Mouse (Mus musculus): ENCODE data around the gene Bend4.

The Bend4 gene

DNA sequence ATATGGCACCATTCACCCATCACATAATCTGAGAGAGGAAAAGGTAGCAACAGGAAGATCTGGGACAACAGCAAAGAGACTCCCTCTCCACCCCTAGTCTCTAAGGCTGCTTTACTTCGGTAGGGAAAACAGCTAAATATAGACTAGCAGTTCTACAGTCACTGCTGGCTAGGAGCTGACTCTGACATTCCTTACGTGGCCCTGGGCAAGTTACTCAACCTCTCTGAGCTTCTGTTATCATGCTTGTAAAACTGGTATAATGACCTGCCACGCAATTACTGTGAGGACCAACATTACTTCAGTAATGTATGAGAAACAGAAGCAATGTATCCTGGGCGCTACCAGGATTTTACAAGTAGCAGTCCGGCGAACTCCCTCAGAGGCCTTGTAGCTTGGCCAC is 19.7 kb downstream of the Bend4 start:
- H3K27me3 ChIP-seq (ENCODE audit: insufficient read depth, low read length), result no peaks in the 10 kb centered on the region
- H3K4me1 ChIP-seq (replicated peaks; ENCODE audit: low read depth, low read length), result peaks cover 13% of the 10 kb centered on the region
- no peak overlapping the region for H3K4me3 ChIP-seq (replicated peaks; ENCODE audit: low read length)
- H3K36me3 ChIP-seq (ENCODE audit: insufficient read depth, low read length), result peaks cover 45% of the 10 kb centered on the region
- H3K9me3 ChIP-seq (ENCODE audit: low read length), result no peaks in the 10 kb centered on the region
- no peak for TF ChIP-seq CTCF (conservative IDR thresholded peaks at IDR 0.05; ENCODE audit: low read length)
- no peak for TF ChIP-seq NANOG (IDR thresholded peaks at IDR 0.05; ENCODE audit: borderline replicate concordance, low read length)
- no peak for TF ChIP-seq POU5F1 (IDR thresholded peaks at IDR 0.05; ENCODE audit: borderline replicate concordance, low read length)

DNA sequence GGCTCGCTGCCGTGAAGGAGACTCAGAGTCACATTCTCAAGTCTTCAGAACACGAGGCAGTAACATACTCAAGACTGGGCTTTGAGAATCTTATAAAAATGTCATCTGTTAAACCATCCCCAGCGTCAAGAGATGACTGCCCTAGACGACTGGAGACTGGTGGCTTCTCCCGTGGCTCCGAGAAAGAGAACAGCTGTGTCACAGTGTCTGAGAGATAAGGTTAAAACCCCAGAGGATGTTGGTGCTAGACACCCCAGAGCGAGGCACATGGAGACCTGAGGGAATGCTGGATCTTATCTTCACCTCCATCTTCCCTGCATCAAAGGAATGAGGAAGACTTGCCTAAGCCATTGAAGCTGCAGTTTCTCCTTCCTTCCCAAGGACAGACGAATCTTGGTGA is 23.2 kb downstream of the Bend4 start:
- Histone ChIP-seq H3K4me3 (replicated peaks; ENCODE audit: low read length) (peak overlapping the region; percentile 41; the same call in 1 of the 2 replicates), H3K4me1 (replicated peaks; ENCODE audit: low read depth, low read length) (peaks cover 24% of the 10 kb centered on the region), H3K36me3 (ENCODE audit: insufficient read depth, low read length) (peaks cover 35% of the 10 kb centered on the region), H3K9me3 (ENCODE audit: low read length) (no peaks in the 10 kb centered on the region), H3K27me3 (ENCODE audit: insufficient read depth, low read length) (no peaks in the 10 kb centered on the region)
- TF ChIP-seq NANOG (IDR thresholded peaks at IDR 0.05; ENCODE audit: borderline replicate concordance, low read length) (no peak), POU5F1 (IDR thresholded peaks at IDR 0.05; ENCODE audit: borderline replicate concordance, low read length) (no peak), CTCF (conservative IDR thresholded peaks at IDR 0.05; ENCODE audit: low read length) (no peak)

DNA sequence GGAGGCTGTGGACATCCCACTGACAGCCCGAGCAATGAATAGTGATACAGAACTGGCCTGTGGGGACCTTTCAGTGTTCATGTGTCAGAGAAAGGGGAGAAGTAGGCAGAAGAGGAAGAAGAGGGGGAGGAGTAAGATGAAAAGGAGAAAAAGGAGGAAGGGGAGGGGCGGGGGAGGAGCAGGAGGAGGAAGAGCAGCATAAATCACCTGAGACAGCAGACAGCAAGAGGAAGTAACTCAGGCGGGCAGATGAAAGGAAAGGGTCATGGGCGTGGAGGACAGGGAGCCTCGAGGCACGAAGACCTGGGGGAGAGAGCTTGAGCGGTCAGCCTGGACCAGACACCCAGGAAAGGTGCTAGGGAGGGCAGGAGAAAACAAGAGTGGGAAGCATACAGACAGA is 23.7 kb downstream of the Bend4 start:
- no peak for TF ChIP-seq POU5F1 (IDR thresholded peaks at IDR 0.05; ENCODE audit: borderline replicate concordance, low read length)
- no peak for TF ChIP-seq NANOG (IDR thresholded peaks at IDR 0.05; ENCODE audit: borderline replicate concordance, low read length)
- no peak overlapping the region for H3K4me3 ChIP-seq (replicated peaks; ENCODE audit: low read length)
- H3K36me3 ChIP-seq (ENCODE audit: insufficient read depth, low read length), result peaks cover 40% of the 10 kb centered on the region
- H3K4me1 ChIP-seq (replicated peaks; ENCODE audit: low read depth, low read length), result peaks cover 26% of the 10 kb centered on the region
- H3K9me3 ChIP-seq (ENCODE audit: low read length), result no peaks in the 10 kb centered on the region
- H3K27me3 ChIP-seq (ENCODE audit: insufficient read depth, low read length), result no peaks in the 10 kb centered on the region

DNA sequence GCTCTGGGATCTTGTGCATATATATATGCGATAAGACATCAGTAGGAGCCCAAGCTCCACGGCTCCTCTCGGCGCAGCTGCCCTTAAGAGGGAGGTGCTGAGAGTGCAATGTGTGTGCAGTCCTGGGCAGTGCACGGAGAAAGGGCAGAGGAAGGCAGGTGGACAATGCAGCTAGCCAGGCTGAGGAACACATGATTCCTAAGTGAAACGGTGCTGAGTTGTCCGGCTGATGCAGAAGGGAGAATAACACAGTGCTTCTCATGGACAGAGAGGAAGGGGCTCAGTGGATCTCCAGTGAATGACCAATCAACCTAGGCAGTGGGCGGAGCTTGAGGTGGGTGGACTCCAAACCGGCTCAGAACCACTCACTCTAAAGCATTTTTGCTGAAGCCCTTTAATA is 26.5 kb downstream of the Bend4 start:
- H3K4me3 ChIP-seq (replicated peaks; ENCODE audit: low read length), result no peak overlapping the region
- H3K36me3 ChIP-seq (ENCODE audit: insufficient read depth, low read length), result peaks cover 58% of the 10 kb centered on the region
- H3K27me3 ChIP-seq (ENCODE audit: insufficient read depth, low read length), result no peaks in the 10 kb centered on the region
- TF ChIP-seq POU5F1 (IDR thresholded peaks at IDR 0.05; ENCODE audit: borderline replicate concordance, low read length) (no peak), NANOG (IDR thresholded peaks at IDR 0.05; ENCODE audit: borderline replicate concordance, low read length) (no peak), CTCF (conservative IDR thresholded peaks at IDR 0.05; ENCODE audit: low read length) (no peak)
- peaks cover 26% of the 10 kb centered on the region for H3K4me1 ChIP-seq (replicated peaks; ENCODE audit: low read depth, low read length)
- no peaks in the 10 kb centered on the region for H3K9me3 ChIP-seq (ENCODE audit: low read length)

DNA sequence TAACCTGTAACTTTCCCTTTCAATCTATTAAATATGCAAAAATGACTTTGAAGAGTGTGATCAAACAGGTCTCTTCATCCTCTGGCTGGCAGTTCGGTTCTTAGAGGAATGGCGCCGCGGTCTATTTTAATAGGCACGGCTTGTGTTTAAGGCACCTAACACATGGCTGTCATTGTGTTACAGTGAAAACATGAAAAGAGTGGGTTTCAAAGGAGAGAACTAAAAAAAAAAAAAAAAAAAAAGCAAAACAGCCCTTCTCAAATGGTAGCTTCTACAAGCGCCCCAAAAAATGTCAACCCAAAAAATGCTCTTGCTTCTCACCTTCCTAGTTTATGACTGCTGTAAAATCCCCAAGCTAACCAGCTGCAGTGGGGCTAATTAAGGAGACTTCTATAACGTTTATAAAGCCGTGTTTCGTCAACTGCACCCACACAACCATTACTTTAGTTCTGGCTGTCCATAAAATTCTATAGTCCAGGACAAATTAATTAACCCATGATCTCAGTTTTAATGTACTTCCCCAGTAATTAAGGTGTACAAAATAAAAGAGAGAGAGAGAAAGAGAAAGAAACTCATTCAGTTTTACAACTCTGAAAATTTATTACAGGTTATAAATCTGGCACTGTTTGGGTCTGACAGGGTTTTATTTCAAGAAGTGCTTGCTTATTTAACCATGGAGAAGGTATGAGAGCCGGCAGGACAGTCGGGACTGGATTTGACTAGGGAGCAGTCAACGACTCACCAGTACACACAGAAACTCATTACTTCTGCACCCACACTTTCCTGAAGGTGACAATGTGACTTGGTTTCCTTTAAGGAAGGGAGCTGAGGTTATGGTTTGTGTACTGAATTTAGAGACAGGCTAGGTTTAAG is 27.3 kb downstream of the Bend4 start:
- Histone ChIP-seq H3K9me3 (ENCODE audit: low read length) (no peaks in the 10 kb centered on the region), H3K4me1 (replicated peaks; ENCODE audit: low read depth, low read length) (peaks cover 26% of the 10 kb centered on the region), H3K36me3 (ENCODE audit: insufficient read depth, low read length) (peaks cover 66% of the 10 kb centered on the region), H3K27me3 (ENCODE audit: insufficient read depth, low read length) (no peaks in the 10 kb centered on the region), H3K4me3 (replicated peaks; ENCODE audit: low read length) (no peak overlapping the region)
- no peak for TF ChIP-seq POU5F1 (IDR thresholded peaks at IDR 0.05; ENCODE audit: borderline replicate concordance, low read length)

DNA sequence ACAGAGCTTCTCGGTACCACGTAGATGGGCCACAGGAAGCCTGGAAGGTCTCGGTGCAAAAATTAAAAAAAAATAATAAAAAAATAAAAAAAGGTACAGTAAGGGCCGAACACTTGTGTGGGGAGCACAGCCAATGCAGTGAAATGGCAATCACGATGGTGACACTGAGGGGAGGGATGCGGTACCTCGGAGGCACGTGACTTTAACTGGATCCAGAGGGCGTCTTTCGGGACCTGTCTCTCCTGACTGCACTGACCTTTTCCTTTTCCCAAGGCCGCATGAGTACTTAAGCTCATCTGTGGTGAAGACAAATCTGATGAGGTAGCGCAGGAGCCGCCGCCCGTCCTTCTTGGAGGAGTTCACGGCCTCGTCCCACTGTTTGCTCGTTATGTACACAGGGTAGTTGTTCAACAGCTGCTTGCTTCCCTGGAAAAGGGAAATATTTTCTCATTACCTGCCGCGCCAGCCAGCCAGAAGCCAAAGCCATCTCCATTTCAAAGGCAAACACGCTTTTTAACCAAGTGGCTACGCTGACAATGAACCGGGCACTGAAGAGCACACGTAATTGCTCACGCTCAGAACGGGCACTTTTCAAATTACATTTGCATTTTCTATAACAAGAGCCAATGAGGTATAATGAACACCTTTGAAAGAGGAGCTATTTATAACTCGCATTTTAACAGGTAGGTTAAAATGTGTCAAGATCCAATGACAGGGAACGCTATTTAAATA is 28.1 kb downstream of the Bend4 start:
- H3K4me3 ChIP-seq (replicated peaks; ENCODE audit: low read length), result no peak overlapping the region

DNA sequence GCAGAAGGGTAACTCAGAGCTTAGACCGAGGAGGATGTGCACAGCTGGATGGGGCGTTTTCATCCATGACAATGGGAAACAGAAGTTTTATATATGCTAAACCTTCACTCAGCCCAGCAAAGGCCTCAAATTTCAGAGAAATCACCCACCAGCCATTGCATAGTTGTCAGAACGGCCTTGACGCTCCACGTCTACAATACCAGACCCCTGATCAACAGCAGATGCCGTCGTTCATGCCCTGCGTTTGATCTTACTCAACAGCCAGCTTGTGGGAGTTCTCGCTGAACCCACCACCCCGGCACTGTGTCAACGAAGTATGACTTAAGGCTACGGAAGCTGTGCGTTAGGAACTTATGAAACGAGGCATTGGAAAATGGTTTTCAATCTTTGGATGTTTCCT is 30.9 kb downstream of the Bend4 start:
- no peak overlapping the region for H3K4me3 ChIP-seq (replicated peaks; ENCODE audit: low read length)
- TF ChIP-seq NANOG (IDR thresholded peaks at IDR 0.05; ENCODE audit: borderline replicate concordance, low read length) (no peak), POU5F1 (IDR thresholded peaks at IDR 0.05; ENCODE audit: borderline replicate concordance, low read length) (no peak), CTCF (conservative IDR thresholded peaks at IDR 0.05; ENCODE audit: low read length) (no peak)

More for the DNA sequence above, 28.1 kb downstream of the Bend4 start:
- Histone ChIP-seq H3K9me3 (ENCODE audit: low read length) (no peaks in the 10 kb centered on the region), H3K36me3 (ENCODE audit: insufficient read depth, low read length) (peaks cover 73% of the 10 kb centered on the region), H3K4me1 (replicated peaks; ENCODE audit: low read depth, low read length) (peaks cover 21% of the 10 kb centered on the region), H3K27me3 (ENCODE audit: insufficient read depth, low read length) (no peaks in the 10 kb centered on the region)
- no peak for TF ChIP-seq NANOG (IDR thresholded peaks at IDR 0.05; ENCODE audit: borderline replicate concordance, low read length)
- TF ChIP-seq POU5F1 (IDR thresholded peaks at IDR 0.05; ENCODE audit: borderline replicate concordance, low read length), result no peak
- no peak for TF ChIP-seq CTCF (conservative IDR thresholded peaks at IDR 0.05; ENCODE audit: low read length)

DNA sequence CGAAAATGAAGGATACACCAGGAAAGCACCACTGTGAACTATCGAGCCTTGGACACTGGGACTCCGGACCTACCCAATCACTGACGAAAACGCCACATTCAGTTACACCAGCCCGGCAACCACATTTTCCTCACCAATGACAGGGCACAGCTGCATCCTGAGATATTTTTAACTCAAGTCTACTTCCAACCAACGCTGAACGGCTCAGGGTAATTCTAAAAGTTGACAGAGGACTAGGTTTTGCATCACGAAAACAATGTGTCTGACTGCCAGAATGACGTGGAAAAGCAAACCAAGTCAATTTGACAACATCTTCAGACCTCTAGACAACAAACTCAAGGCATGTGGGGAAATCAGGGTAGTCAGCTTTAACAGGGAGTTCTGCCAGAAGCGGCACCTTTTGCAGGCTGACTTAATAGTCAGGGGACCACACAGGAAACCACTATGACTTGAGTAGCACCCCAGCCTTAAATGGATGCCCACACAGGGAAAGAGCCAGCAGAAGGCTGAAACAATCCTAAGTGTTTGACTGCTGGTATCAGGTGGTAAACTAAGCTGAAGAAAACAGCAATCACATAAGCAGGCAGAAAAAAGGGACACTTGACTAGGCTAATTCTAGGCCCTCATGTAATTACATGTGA is 32.8 kb downstream of the Bend4 start:
- TF ChIP-seq CTCF (conservative IDR thresholded peaks at IDR 0.05; ENCODE audit: low read length) (no peak), POU5F1 (IDR thresholded peaks at IDR 0.05; ENCODE audit: borderline replicate concordance, low read length) (no peak), NANOG (IDR thresholded peaks at IDR 0.05; ENCODE audit: borderline replicate concordance, low read length) (no peak)
- Histone ChIP-seq H3K4me1 (replicated peaks; ENCODE audit: low read depth, low read length) (peaks cover 6% of the 10 kb centered on the region), H3K4me3 (replicated peaks; ENCODE audit: low read length) (no peak overlapping the region), H3K36me3 (ENCODE audit: insufficient read depth, low read length) (peaks cover 56% of the 10 kb centered on the region), H3K9me3 (ENCODE audit: low read length) (no peaks in the 10 kb centered on the region), H3K27me3 (ENCODE audit: insufficient read depth, low read length) (no peaks in the 10 kb centered on the region)

More for the DNA sequence above, 30.9 kb downstream of the Bend4 start:
- no peaks in the 10 kb centered on the region for H3K27me3 ChIP-seq (ENCODE audit: insufficient read depth, low read length)
- peaks cover 12% of the 10 kb centered on the region for H3K4me1 ChIP-seq (replicated peaks; ENCODE audit: low read depth, low read length)
- H3K36me3 ChIP-seq (ENCODE audit: insufficient read depth, low read length), result peaks cover 60% of the 10 kb centered on the region
- H3K9me3 ChIP-seq (ENCODE audit: low read length), result no peaks in the 10 kb centered on the region

Measured in E14TG2a.4 (cell line).